20 mouse cellular contexts compared by ENCODE assay signal in genomic region chr19:6859032-6859651, GRCm38 (mm10). TPM values are rescaled to one million over a fixed set of nuclear protein-coding genes. Genes with fewer than 3 reads are reported as not detected.
DNase-seq lines count a peak whose midpoint lies in the region; ATAC-seq and TF ChIP-seq lines count a peak whose summit lies in the region.
"Had no signal": no experiment of that assay in that cellular context is flagged by ENCODE, and none has a peak within 500 bp of the region (broad histone marks: within the 10 kb centered on the region; RNA-seq: fewer than 3 reads in every experiment).

No protein-coding gene starts in this region.

- 0 out of 2 replicates have a peak overlapping the region, but pooled peaks have one; percentile 36 for H3K4me2 ChIP-seq in liver, embryonic 15.5 days
- no peak overlapping the region for H3K4me2 ChIP-seq in liver, embryonic 11.5 days
- H3K4me2 ChIP-seq: forebrain, embryonic 15.5 days; heart, embryonic 12.5 days; hindbrain, embryonic 14.5 days; intestine, embryonic 15.5 days had no signal

- H3K36me3 ChIP-seq in liver, embryonic 15.5 days (replicated peaks): no peaks in the 10 kb centered on the region
- no peaks in the 10 kb centered on the region for H3K36me3 ChIP-seq in liver, embryonic 11.5 days (ENCODE audit: control insufficient read depth, insufficient read depth, low read length)
- H3K36me3 ChIP-seq in spleen, adult 2 months (ENCODE audit: control insufficient read depth, insufficient read depth, low read length): no peaks in the 10 kb centered on the region
- peaks cover 2 to 11% of the 10 kb centered on the region in 2 experiments; a peak in 2 of 4 replicates for H3K36me3 ChIP-seq in MEL (ENCODE audit: control insufficient read depth in 1 of 2, insufficient read depth in 2 of 2, low read length in 2 of 2)
- H3K36me3 ChIP-seq: embryonic facial prominence, embryonic 10.5 days; forebrain, embryonic 15.5 days; heart, embryonic 12.5 days; hindbrain, embryonic 10.5 days; intestine, embryonic 15.5 days had no signal

- peaks cover 31% of the 10 kb centered on the region for H3K4me1 ChIP-seq in liver, embryonic 15.5 days (replicated peaks)
- peaks cover 20% of the 10 kb centered on the region for H3K4me1 ChIP-seq in liver, embryonic 11.5 days (replicated peaks; ENCODE audit: control insufficient read depth, insufficient read depth, low read length)
- peaks cover 39% of the 10 kb centered on the region for H3K4me1 ChIP-seq in spleen, adult 2 months (ENCODE audit: control insufficient read depth, insufficient read depth, insufficient read length)
- H3K4me1 ChIP-seq in MEL (ENCODE audit: control insufficient read depth in 1 of 2, insufficient read depth in 2 of 2, low read length in 2 of 2): peaks cover 7 to 8% of the 10 kb centered on the region in 2 experiments; a peak in 3 of 4 replicates

- no peak overlapping the region; the same call in 1 of the 2 replicates for H3K4me3 ChIP-seq in liver, embryonic 15.5 days (replicated peaks)
- no peak overlapping the region for H3K4me3 ChIP-seq in liver, embryonic 11.5 days (ENCODE audit: low read depth, low read length)
- H3K4me3 ChIP-seq in spleen, adult 2 months (ENCODE audit: extremely low read depth, insufficient read depth, insufficient read length): 0 out of 2 replicates have a peak overlapping the region, but pooled peaks have one; percentile 6
- no peak overlapping the region; a peak in 1 of 4 replicates for H3K4me3 ChIP-seq in MEL (ENCODE audit: control insufficient read depth in 1 of 2, insufficient read depth in 1 of 2, low read depth in 2 of 2, low read length in 2 of 2)
- H3K4me3 ChIP-seq: embryonic facial prominence, embryonic 10.5 days; forebrain, embryonic 15.5 days; heart, adult 2 months; heart, embryonic 12.5 days; hindbrain, embryonic 10.5 days; intestine, embryonic 15.5 days had no signal

- DNase-seq in liver, embryonic 11.5 days (ENCODE audit: low spot score): no peak
- no peak for DNase-seq in spleen, adult 2 months (ENCODE audit: low read depth in 1 of 2, low spot score in 2 of 2)
- no peak for DNase-seq in spleen, postnatal 4 days (ENCODE audit: low spot score in 2 of 2)
- no peak for DNase-seq in MEL (ENCODE audit: low read depth, low spot score)
- DNase-seq in cerebellum, postnatal 10 days: no peak
- no peak for DNase-seq in embryo, embryonic 11 days
- DNase-seq: adrenal gland, adult 8-10 months; adrenal gland, postnatal 36 days; B cell, adult 2 months; cerebellum, adult 11-12 months; cerebellum, adult 9-10 months; cerebellum, postnatal 36 days; heart, adult 2 months had no signal

- H3K9me3 ChIP-seq in liver, embryonic 15.5 days (replicated peaks): no peaks in the 10 kb centered on the region
- H3K9me3 ChIP-seq in liver, embryonic 11.5 days (ENCODE audit: control insufficient read depth, low read length): no peaks in the 10 kb centered on the region
- H3K9me3 ChIP-seq in MEL (replicated peaks; ENCODE audit: insufficient read depth, low read length): no peaks in the 10 kb centered on the region
- H3K9me3 ChIP-seq: embryonic facial prominence, embryonic 10.5 days; forebrain, embryonic 15.5 days; heart, embryonic 12.5 days; hindbrain, embryonic 10.5 days; intestine, embryonic 15.5 days had no signal

- no peak for TF ChIP-seq EP300 in MEL (IDR thresholded peaks at IDR 0.05; ENCODE audit: low read depth in 1 of 2, low read length in 2 of 2)

- WGBS in liver, embryonic 15.5 days (ENCODE audit: insufficient replicate concordance): 68% methylated on average over 2 of the region's 2 CpGs
- 77% methylated on average over 2 of the region's 2 CpGs for WGBS in liver, embryonic 11.5 days
- WGBS in spleen, adult 2 months: 79% methylated on average over 2 of the region's 2 CpGs

- TF ChIP-seq POLR2A in spleen, adult 2 months (IDR thresholded peaks at IDR 0.05; ENCODE audit: low read depth, low read length): no peak
- no peak for TF ChIP-seq POLR2A in MEL (IDR thresholded peaks at IDR 0.05; ENCODE audit: control insufficient read depth in 1 of 2, insufficient read depth in 1 of 2, low read depth in 1 of 2, low read length in 2 of 2, poor library complexity in 1 of 2)

- peaks cover 9% of the 10 kb centered on the region for H3K79me2 ChIP-seq in MEL (ENCODE audit: control insufficient read depth, insufficient read depth, low read length, poor library complexity)

- H3K27ac ChIP-seq in liver, embryonic 15.5 days (replicated peaks): no peak overlapping the region
- no peak overlapping the region for H3K27ac ChIP-seq in liver, embryonic 11.5 days (ENCODE audit: low read depth, low read length)
- no peak overlapping the region for H3K27ac ChIP-seq in spleen, adult 2 months (ENCODE audit: insufficient read depth, low read length)
- no peak overlapping the region for H3K27ac ChIP-seq in MEL (ENCODE audit: control insufficient read depth, low read depth, low read length)
- H3K27ac ChIP-seq: embryonic facial prominence, embryonic 10.5 days; forebrain, embryonic 15.5 days; heart, adult 2 months; hindbrain, embryonic 10.5 days; hindbrain, embryonic 14.5 days; intestine, embryonic 15.5 days had no signal

- no peak for TF ChIP-seq CTCF in spleen, adult 2 months (IDR thresholded peaks at IDR 0.05; ENCODE audit: extremely low read depth, insufficient read depth, insufficient read length, insufficient replicate concordance)
- TF ChIP-seq CTCF in MEL (IDR thresholded peaks at IDR 0.05 in 2 of 3, conservative IDR thresholded peaks at IDR 0.05 in 1 of 3; ENCODE audit: control insufficient read depth in 1 of 3, insufficient read depth in 1 of 3, low read depth in 2 of 3, low read length in 3 of 3, poor library complexity in 1 of 3, severe bottlenecking in 1 of 3): no peak

- H3K9ac ChIP-seq in liver, embryonic 15.5 days: no peak overlapping the region
- no peak overlapping the region for H3K9ac ChIP-seq in liver, embryonic 11.5 days (ENCODE audit: low read depth, low read length)
- H3K9ac ChIP-seq in MEL (ENCODE audit: control insufficient read depth, low read depth, low read length, poor library complexity, severe bottlenecking): no peak overlapping the region
- H3K9ac ChIP-seq: forebrain, embryonic 15.5 days; heart, embryonic 12.5 days; hindbrain, embryonic 14.5 days; intestine, embryonic 15.5 days had no signal

- no peak for ATAC-seq in liver, embryonic 15.5 days (ENCODE audit: insufficient read depth)
- no peak for ATAC-seq in liver, embryonic 11.5 days (replicated peaks; ENCODE audit: low FRiP score)
- ATAC-seq: forebrain, embryonic 15.5 days; intestine, embryonic 15.5 days had no signal

- 0 out of 2 replicates have a peak, but pooled peaks cover 14% of the 10 kb centered on the region for H3K27me3 ChIP-seq in liver, embryonic 15.5 days
- H3K27me3 ChIP-seq in liver, embryonic 11.5 days (replicated peaks; ENCODE audit: control insufficient read depth, insufficient read depth, low read length): peaks cover 3% of the 10 kb centered on the region; the same call in 1 of the 2 replicates
- no peaks in the 10 kb centered on the region for H3K27me3 ChIP-seq in spleen, adult 2 months (ENCODE audit: control insufficient read depth, insufficient read depth, low read length)
- H3K27me3 ChIP-seq in MEL (ENCODE audit: control insufficient read depth in 1 of 2, insufficient read depth in 2 of 2, low read length in 2 of 2): no peaks in the 10 kb centered on the region
- H3K27me3 ChIP-seq: forebrain, embryonic 15.5 days had no signal

- no peak for TF ChIP-seq RAD21 in MEL (IDR thresholded peaks at IDR 0.05; ENCODE audit: low read depth, low read length)

TF ChIP-seq in MEL, 35 proteins besides CTCF, POLR2A, EP300 and RAD21:
- TF ChIP-seq ZKSCAN1 (IDR thresholded peaks at IDR 0.05; ENCODE audit: low read depth, low read length) (peak; percentile 91), GATA1 (IDR thresholded peaks at IDR 0.05; ENCODE audit: low read depth, low read length) (no peak)

RNA-seq across cellular contexts. Expression of gene Ccdc88b, which starts 1.1 kb away (rescaled TPM):
- 2.5 and 2.8 TPM in 2 replicates for polyA plus RNA-seq in liver, embryonic 15.5 days (2015; fragmentation: Nextera tagmentation; extraction: Ambion mirVana)
- polyA plus RNA-seq in liver, embryonic 11.5 days (2014; fragmentation: Nextera tagmentation; extraction: Ambion mirVana): 2.8 and 4.4 TPM in 2 replicates
- 82.5 and 106 TPM in 2 replicates for polyA plus RNA-seq in spleen, adult 2 months (2012; rRNA removed)
- 32.4 and 38.7 TPM in 2 replicates for total RNA-seq in MEL (2012; rRNA removed)
- polyA plus RNA-seq in MEL (2012; ENCODE audit: insufficient read depth in 1 of 2, insufficient read length in 2 of 2, low read depth in 1 of 2, low replicate concordance in 2 of 2, missing spikeins in 1 of 2): 10 to 100 TPM in 1 of 2 experiments, not detected in 1; 59.8 TPM

RNA-seq across cellular contexts. Expression of gene Rps6ka4, which starts 18.7 kb away (rescaled TPM):
- 6.3 TPM in 2 replicates for polyA plus RNA-seq in liver, embryonic 15.5 days (2015; fragmentation: Nextera tagmentation; extraction: Ambion mirVana)
- polyA plus RNA-seq in liver, embryonic 11.5 days (2014; fragmentation: Nextera tagmentation; extraction: Ambion mirVana): 11.5 and 12.6 TPM in 2 replicates
- polyA plus RNA-seq in spleen, adult 2 months (2012; rRNA removed): 26.7 and 31.8 TPM in 2 replicates
- 4.7 and 4.9 TPM in 2 replicates for total RNA-seq in MEL (2012; rRNA removed)
- polyA plus RNA-seq in MEL (2012; ENCODE audit: insufficient read depth in 1 of 2, insufficient read length in 2 of 2, low read depth in 1 of 2, low replicate concordance in 2 of 2, missing spikeins in 1 of 2): 1 to 10 TPM in 1 of 2 experiments, not detected in 1; 7.3 TPM

RNA-seq across cellular contexts. Expression of gene Trmt112, which starts 50.4 kb away (rescaled TPM):
- 59.7 and 67.9 TPM in 2 replicates for polyA plus RNA-seq in liver, embryonic 15.5 days (2015; fragmentation: Nextera tagmentation; extraction: Ambion mirVana)
- polyA plus RNA-seq in liver, embryonic 11.5 days (2014; fragmentation: Nextera tagmentation; extraction: Ambion mirVana): 167 and 169 TPM in 2 replicates
- 135 and 150 TPM in 2 replicates for polyA plus RNA-seq in spleen, adult 2 months (2012; rRNA removed)
- total RNA-seq in MEL (2012; rRNA removed): 285 and 294 TPM in 2 replicates
- polyA plus RNA-seq in MEL (2012; ENCODE audit: insufficient read depth in 1 of 2, insufficient read length in 2 of 2, low read depth in 1 of 2, low replicate concordance in 2 of 2, missing spikeins in 1 of 2): 100 to 1,000 TPM in 1 of 2 experiments, not detected in 1; 319 TPM

RNA-seq across cellular contexts. Expression of gene Prdx5, which starts 50.8 kb away (rescaled TPM):
- 144 and 151 TPM in 2 replicates for polyA plus RNA-seq in liver, embryonic 15.5 days (2015; fragmentation: Nextera tagmentation; extraction: Ambion mirVana)
- 106 and 117 TPM in 2 replicates for polyA plus RNA-seq in liver, embryonic 11.5 days (2014; fragmentation: Nextera tagmentation; extraction: Ambion mirVana)
- 54.6 and 59.4 TPM in 2 replicates for polyA plus RNA-seq in spleen, adult 2 months (2012; rRNA removed)
- 127 and 130 TPM in 2 replicates for total RNA-seq in MEL (2012; rRNA removed)
- 100 to 1,000 TPM in 1 of 2 experiments, not detected in 1; 246 TPM for polyA plus RNA-seq in MEL (2012; ENCODE audit: insufficient read depth in 1 of 2, insufficient read length in 2 of 2, low read depth in 1 of 2, low replicate concordance in 2 of 2, missing spikeins in 1 of 2)
